Mouse (Mus musculus) C2C12 (cell line): ENCODE results near the gene Olfr92.

Experiments used
- CTCF ChIP-seq: IDR thresholded peaks from one replicate; pipeline ENCODE4 v1.5.1; 2011; ENCODE audit not compliant: control insufficient read depth, insufficient read depth, insufficient read length
- USF1 ChIP-seq: IDR thresholded peaks from one replicate; pipeline ENCODE4 v1.6.1; 2011; ENCODE audit warnings: low read depth, mild to moderate bottlenecking, control low read depth, moderate library complexity

DNA sequence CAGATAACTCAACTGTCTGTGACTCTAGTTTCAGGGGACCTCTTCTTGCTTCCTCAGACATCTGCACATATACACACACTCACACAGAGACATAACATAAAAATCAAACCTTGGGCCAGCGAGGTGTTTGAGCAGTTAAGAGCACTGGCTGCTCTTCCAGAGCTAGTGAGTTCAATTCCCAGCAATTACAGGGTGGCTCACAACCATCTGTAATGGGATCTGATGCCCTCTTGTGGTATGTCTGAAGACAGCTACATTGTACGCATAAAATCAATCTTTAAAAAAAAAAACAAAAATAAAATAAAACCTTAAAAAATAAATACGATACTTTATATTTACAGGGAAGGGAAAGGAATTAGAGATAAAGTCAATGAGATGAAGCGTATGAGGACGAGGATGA, 35.3 kb downstream of the Olfr92 start:
- TF ChIP-seq USF1 (no peak), CTCF (no peak)
